Mouse (Mus musculus) embryonic fibroblast, embryonic 13.5 days (primary cell): ENCODE results near the gene Atf7. TPM values are rescaled to one million over a fixed set of nuclear protein-coding genes. Genes with fewer than 3 reads are reported as not detected.

Experiments
- H3K27ac ChIP-seq: 2 replicates; pipeline ENCODE4 v1.5.1; 2012; ENCODE audit warnings: low read length, control low read depth, inconsistent platforms; ENCODE audit not compliant: insufficient read depth
- H3K4me1 ChIP-seq: 2 replicates; pipeline ENCODE4 v1.6.1; 2011; ENCODE audit warnings: low read length; ENCODE audit not compliant: control insufficient read depth, insufficient read depth
- H3K4me3 ChIP-seq: 2 replicates; pipeline ENCODE4 v1.5.1; 2011; ENCODE audit warnings: mild to moderate bottlenecking, control low read depth, low read length; ENCODE audit not compliant: insufficient read depth
- CTCF ChIP-seq: IDR thresholded peaks from 2 replicates; pipeline ENCODE4 v1.5.1; 2011; ENCODE audit warnings: mild to moderate bottlenecking, control low read depth, low read length, moderate library complexity, borderline replicate concordance; ENCODE audit not compliant: insufficient read depth
- POLR2A ChIP-seq: IDR thresholded peaks from 2 replicates; pipeline ENCODE4 v1.6.1; 2011; ENCODE audit warnings: low read depth, mild to moderate bottlenecking, control low read depth, low read length, moderate library complexity
- polyA plus RNA-seq: library from polyadenylated mRNA; stranded (reverse); fragments of >200 nt; gene quantifications from 2 replicates; pipeline ENCODE4 v1.2.4, GENCODE M21; 2011; ENCODE audit warnings: low read depth; ENCODE audit not compliant: missing spikeins, insufficient read length

The Atf7 gene
- polyA plus RNA-seq, 1 experiment = 68.7 TPM

- Histone ChIP-seq H3K4me3 (no peak overlapping the region), H3K27ac (no peak overlapping the region), H3K4me1 (no peaks in the 10 kb centered on the region)
- peak; percentile 31; the same call in 1 of the 2 replicates for TF ChIP-seq CTCF
- no peak for TF ChIP-seq POLR2A
Observed at GRCm38 (mm10) chr15:102527936-102528335, 97.3 kb downstream of the Atf7 start.

DNA sequence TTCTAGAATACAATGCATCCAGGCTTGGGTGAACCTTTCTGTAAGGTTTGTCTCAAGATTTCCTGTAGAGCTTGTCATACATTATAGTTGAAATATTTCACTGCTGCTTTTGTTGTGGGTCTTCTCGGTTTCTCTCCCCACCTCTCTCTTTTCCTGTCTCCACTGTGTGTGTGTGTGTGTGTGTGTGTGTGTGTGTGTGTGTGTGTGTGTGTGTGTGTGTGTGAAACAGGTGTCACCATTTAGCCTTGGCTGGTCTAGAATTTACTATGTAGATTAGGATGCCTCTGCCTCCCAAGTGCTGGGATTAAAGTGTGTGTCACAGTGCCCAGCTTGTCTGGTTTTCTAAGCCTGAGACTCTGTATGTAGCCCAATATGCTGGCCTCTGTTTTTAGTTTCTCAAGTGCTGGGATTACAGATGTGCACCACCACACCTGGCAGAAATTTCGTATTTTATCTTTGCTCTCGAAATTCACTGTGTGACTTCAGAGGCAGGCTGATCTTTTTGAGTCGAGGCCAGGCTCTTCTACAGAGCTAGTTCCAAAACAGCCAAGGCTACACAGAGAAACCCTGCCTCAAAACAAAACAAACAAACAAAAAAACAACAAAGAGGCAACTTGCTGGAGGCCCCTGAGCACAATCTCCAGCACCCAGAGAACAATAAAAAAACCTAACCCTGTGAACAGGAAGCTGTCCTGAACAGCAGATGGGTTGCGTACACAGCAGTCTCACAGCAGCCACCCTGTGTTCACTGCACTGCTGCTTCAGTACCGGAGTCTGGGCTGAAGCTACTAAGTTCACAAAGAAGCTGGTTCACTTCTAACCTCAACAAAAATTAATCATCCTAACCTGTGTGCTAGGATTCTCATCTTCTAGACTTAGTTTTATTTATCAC lies 98.9 kb downstream of the Atf7 start:
- Histone ChIP-seq H3K4me1 (no peaks in the 10 kb centered on the region), H3K4me3 (no peak overlapping the region), H3K27ac (no peak overlapping the region)
- TF ChIP-seq CTCF (no peak), POLR2A (no peak)

- Histone ChIP-seq H3K27ac (no peak within 1 kb of the TSS), H3K4me3 (no peak within 1 kb of the TSS), H3K4me1 (peaks cover 6% of the 10 kb centered on the region; the same call in 1 of the 2 replicates)
- TF ChIP-seq CTCF = peak; percentile 73; the same call in 1 of the 2 replicates
- no peak for TF ChIP-seq POLR2A
Observed at GRCm38 (mm10) chr15:102524892-102525485, 100.3 kb downstream of the Atf7 start, which contains the start of gene Npff. TSS of gene Npff (minus strand) at chr15:102524942.

- no peak overlapping the region for H3K4me3 ChIP-seq
- peaks cover 6% of the 10 kb centered on the region; the same call in 1 of the 2 replicates for H3K4me1 ChIP-seq
- no peak overlapping the region for H3K27ac ChIP-seq
- no peak for TF ChIP-seq CTCF
- TF ChIP-seq POLR2A = no peak
Observed at GRCm38 (mm10) chr15:102521480-102521879, 103.8 kb downstream of the Atf7 start.

DNA sequence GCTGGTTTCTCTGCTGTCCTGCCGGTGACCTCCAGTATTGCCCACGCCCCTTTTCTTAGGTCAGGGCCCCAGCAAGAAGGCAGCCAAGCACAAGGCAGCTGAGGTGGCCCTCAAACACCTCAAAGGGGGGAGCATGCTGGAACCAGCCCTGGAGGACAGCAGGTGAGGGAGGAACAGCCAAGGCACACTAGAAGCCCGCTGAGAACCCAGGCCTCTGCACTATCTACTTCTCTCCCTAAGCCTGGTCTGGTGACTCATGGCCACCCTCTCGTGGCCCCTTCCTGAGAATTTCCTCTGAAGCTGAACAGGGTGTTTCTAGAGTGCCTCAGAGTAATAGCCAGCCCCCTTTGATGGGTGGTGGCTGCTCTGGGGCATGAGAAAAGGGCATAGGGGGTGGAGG lies 104.8 kb downstream of the Atf7 start:
- peaks cover 6% of the 10 kb centered on the region; the same call in 1 of the 2 replicates for H3K4me1 ChIP-seq
- no peak overlapping the region for H3K4me3 ChIP-seq
- TF ChIP-seq POLR2A (no peak), CTCF (no peak)
- H3K27ac ChIP-seq = peak overlapping the region; percentile 16; the same call in 1 of the 2 replicates

DNA sequence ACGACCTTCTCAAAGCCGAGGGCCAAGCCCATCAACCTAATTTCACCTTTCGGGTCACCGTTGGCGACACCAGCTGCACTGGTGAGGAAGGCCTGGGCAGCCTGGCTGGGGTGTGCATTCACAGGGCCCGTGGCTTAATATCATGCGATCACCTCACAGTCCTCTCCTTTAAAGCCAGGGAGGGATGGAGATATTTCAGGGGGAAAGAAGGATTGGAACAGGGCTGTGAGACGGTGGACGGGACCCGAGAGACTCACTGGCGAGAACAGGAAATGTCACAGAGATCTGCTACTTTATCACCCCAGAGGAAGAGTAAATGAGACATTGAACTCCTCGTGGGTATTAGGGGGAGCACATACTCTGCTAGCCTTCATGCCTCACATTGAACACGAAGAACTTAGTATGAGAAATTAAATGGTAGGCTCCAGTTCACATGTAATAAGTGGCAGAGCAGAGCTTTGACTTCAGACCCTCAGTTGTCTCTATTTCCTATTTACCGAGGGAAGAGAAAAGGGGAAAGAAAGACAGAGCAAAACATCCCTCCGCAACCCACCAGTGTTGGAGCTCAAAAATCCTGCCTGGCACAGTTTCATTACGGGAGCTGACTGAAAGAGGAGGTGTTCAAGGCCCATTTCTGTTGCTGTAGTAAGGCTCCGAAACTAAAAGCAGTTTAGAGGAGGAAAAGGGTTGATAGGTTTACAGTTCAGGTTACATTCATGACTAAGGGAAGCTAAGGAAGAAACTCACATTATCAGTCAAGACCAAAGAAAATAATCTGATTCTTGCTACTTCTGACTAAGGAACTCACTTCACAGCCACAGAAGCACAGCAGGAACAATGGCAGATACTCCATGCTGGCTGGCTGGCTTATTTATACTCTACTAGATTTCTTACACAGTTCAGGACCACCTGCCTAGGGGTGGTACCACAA lies 105.8 kb downstream of the Atf7 start:
- TF ChIP-seq POLR2A (0 out of 2 replicates have a peak, but pooled peaks have one; percentile 13), CTCF (no peak)
- peaks cover 6% of the 10 kb centered on the region; the same call in 1 of the 2 replicates for H3K4me1 ChIP-seq
- H3K4me3 ChIP-seq = peak overlapping the region; percentile 47

GRCm38 (mm10) chr15:102518859-102519201 lies 106.4 kb downstream of the Atf7 start:
- peak overlapping the region; percentile 47 for H3K4me3 ChIP-seq
- TF ChIP-seq POLR2A = peak; percentile 68; the same call in 1 of the 2 replicates
- TF ChIP-seq CTCF = no peak
- H3K4me1 ChIP-seq = peaks cover 6% of the 10 kb centered on the region; the same call in 1 of the 2 replicates

More for the DNA sequence above, 105.8 kb downstream of the Atf7 start:
- H3K27ac ChIP-seq = peak overlapping the region; percentile 44

DNA sequence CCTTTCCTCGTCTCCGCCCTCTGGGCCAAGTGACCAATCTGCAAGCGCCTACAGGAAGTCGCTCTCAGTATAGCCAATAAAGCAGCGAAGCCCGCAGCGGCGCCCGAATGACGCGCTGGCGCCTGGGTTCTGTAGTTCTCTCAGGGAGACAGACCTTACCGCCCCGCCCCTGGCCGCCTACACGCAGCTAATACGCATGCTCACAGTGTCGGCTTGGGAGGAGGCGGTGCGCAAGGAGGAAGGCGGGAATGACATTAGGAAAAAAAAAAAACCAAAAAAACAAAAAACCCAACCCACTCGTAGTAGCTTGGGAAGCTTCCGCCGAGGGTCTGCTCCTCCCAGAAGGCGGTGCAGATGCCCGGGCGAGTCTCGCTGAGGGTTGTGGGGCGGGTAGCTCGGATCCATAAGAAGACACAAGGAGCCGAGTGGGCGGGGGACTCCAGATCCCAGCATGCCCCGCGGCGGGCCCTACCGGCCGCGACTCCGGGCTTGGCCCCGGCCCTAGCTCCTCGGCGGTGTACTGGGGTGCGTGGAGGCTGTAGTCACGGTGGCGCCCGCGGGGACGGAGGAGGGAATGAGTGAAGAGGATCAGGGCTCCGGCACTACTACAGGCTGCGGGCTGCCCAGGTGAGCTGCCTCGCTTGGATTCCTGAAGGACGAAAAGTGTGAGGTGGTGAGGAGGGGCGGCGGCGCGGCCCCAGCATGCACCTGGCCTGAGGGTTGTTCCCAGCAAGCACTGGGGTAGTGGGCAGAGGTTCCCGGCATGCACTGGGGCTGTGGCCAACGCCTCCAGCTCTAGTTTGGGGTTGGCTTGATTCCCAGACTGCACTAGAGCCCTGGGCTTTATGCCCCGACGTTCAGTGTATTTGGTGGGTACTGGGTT lies 107.0 kb downstream of the Atf7 start, which contains the start of gene Tarbp2:
TSS of gene Tarbp2 (plus strand) at position 217 of the 883 bp plus-strand sequence.
- TF ChIP-seq CTCF (no peak), POLR2A (no peak; the same call in none of the 2 replicates)
- Histone ChIP-seq H3K4me3 (peak within 1 kb of the TSS; percentile 86), H3K27ac (peak within 1 kb of the TSS; percentile 98), H3K4me1 (peaks cover 6% of the 10 kb centered on the region; the same call in 1 of the 2 replicates)

More at GRCm38 (mm10) chr15:102518859-102519201, 106.4 kb downstream of the Atf7 start:
- peak overlapping the region; percentile 98 for H3K27ac ChIP-seq
